Mouse (Mus musculus) ovary, postnatal 36 days (tissue): Measurements from ENCODE around the gene Bcl2a1c.
"Not testable (repeated sequence)": the region's sequence is repeated elsewhere in the genome, so short reads cannot be mapped to it uniquely, and the experiment has no call there.

Experiments
- DNase-seq: peaks from one replicate; pipeline ENCODE4 v3.0.0; 2022; ENCODE audit warnings: low spot score, mixed read lengths

Bcl2a1c gene

GRCm38 (mm10) chr9:114329855-114330254 lies at the start of gene Bcl2a1c:
Bcl2a1c (plus strand) TSS chr9:114330135.
- DNase-seq = not testable (repeated sequence)

- DNase-seq = not testable (repeated sequence)
Measured at GRCm38 (mm10) chr9:114305957-114306356, 24.0 kb upstream of the Bcl2a1c start.

GRCm38 (mm10) chr9:114311752-114312151 lies 18.2 kb upstream of the Bcl2a1c start:
- not testable (repeated sequence) for DNase-seq

DNA sequence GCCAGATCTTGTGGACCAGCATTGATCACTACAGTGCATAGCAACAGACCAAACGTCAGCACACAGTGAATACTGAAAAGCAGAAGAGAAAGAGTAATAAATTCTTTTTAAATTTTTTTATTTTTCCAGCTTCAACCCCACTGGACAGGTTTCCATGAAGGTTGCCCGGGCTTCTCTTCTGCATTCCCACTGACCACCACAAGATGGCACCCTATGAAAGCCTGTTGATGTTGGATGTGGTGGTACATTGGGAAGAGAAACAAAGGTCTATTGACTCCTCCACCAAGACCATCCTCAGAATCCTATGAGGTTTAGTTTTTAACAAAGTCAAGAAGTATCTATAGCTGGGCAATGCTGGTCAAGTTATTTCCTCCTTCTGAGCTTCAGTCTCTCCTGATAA lies 11.9 kb upstream of the Bcl2a1c start:
- DNase-seq = peak; percentile 30

DNA sequence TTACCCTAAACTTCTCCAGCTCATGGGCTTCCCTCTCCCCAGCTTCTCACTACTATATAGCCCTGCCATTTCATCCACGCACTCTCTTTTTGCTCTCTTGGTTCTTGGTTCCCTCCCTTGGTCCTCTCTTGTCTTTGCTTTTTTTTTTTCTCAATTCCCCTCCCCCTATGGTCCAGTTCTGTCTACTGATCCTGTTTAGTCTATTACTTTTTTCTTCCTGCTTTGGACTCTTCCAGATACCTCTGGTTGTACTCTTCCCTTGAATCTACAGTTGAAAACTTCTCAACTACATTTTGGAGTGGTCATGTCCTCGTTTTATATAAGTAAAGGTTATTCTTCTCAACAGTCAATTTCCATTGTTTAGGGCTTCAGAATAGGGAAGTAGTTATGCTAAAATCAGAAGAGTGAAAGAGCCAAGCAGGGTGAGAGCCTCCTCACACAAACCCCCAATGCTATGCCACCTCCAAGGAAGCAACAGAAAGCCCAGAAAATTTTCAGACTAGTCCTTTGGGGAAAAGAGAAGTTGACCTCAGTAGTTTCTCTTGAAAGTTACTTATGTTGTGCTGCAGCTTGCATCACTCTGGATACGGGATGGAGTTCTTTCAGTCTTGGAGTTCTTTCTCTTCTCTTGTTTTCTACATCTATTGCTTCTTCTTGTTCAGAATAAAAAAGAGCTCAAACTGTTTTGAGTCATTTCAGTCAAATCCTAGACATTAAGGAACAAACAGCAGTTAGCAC lies 3.8 kb upstream of the Bcl2a1c start:
- DNase-seq = no peak

- not testable (repeated sequence) for DNase-seq
Measured at GRCm38 (mm10) chr9:114328332-114328731, 1.6 kb upstream of the Bcl2a1c start.

- peak; percentile 83 for DNase-seq
Measured at GRCm38 (mm10) chr9:114367783-114368470, 38.0 kb downstream of the Bcl2a1c start.

DNA sequence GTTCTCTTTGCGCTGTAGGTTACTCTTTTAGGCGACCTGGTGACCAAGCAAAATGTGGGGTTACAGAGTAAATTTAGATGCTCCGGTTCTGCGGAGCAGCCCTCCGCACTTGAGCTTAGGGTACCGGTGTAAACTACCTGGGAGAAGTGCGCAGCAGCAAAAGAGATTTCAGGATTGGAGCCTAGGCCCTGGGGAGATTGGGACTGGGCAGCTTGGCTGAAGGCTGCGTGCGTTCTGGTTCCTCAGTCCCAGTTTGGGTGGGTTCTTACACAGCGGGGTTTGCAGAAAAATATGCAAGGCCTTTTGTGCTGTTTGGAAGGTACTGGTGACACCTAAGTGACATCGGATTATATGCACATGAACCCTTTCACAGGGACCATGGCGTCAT lies 38.5 kb downstream of the Bcl2a1c start:
- no peak for DNase-seq

GRCm38 (mm10) chr9:114369389-114369788 lies 39.5 kb downstream of the Bcl2a1c start:
- not testable (repeated sequence) for DNase-seq

GRCm38 (mm10) chr9:114371717-114372116 lies 41.8 kb downstream of the Bcl2a1c start:
- DNase-seq = not testable (repeated sequence)

DNA sequence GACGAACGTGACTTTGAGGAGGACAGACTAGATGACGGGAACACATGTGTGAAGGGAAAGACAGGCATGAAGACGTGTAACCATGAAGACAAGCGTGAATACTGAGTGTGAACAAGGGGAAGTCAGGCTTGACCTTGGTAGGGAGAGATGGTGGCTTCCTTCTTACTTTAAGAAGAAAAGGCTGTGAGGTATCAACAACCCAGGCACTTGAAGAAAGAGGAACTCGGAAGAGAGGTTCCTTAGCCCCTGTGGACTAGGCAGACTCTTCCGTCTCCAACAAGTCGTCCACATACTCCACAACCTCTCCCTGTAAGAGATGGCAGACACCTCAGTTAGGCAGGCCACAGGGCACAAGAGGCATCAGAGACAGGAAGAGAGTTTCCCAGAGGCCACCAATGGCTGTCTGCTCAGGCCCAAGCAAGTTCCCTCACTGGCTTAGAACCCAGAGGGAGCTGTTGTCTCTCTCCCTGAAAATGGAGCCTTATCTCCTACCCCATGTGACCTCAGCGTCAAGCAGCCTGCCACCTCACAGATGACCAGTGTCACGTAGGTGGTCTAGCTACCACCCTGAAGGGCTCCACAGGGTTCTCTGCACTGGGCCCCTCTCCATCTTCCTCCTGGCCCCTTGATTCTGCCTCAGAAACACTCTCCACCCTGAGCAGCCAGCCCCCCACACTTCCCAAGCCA lies 45.5 kb downstream of the Bcl2a1c start:
- no peak for DNase-seq

DNA sequence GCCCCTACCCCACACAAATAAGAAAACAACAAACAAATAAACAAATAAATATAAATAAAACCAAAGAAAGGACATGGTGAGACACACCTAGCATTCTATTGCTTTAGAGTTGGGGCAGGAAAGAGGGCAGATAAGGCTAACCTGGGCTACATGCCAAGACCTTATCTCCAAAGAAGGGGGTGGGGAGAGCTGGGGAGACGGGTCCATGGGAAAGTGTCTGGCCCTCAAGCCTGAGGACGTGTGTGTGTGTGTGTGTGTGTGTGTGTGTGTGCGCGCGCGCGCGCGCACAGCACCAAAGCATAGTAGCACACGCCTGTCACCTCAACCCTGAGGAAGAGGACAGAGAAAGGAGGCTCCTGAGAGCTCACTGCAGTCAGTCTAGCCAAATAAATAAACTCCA lies 47.2 kb downstream of the Bcl2a1c start:
- no peak for DNase-seq

- no peak for DNase-seq
Measured at GRCm38 (mm10) chr9:114379871-114380270, 49.9 kb downstream of the Bcl2a1c start.
